Mouse (Mus musculus) brain, embryonic 18.5 days (tissue): ENCODE measurements at regions not wholly inside any gene's neighbourhood (a gene's known extent, or its start where the extent isn't known, plus 50 kb on each side); places are given as distances from the start of the nearest gene placed in this dataset.

Experiments
- DNase-seq: peaks from one replicate; pipeline ENCODE4 v3.0.0-alpha.2; 2012; ENCODE audit warnings: low read depth, low spot score

DNA sequence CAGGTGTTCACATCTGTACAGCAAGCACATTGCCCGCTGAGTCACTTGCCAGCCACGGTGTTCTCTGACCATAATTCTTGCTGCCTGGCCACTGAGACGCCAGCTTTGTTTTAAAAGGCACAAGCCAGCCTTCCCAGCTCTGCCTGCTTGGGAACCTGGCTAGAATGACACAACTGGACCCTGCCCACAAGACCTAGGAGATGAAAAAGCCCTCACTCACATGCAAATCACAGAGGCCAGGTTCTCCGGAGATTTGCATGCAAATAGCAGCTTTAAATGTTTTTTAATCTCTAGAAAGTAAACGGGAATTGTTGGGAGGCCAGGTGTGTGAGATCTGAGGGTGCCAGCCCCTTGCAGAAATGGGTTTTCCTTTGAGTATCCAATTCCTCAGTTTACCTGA is 71.9 kb downstream of the 1810010D01Rik start:
- DNase-seq = no peak

DNA sequence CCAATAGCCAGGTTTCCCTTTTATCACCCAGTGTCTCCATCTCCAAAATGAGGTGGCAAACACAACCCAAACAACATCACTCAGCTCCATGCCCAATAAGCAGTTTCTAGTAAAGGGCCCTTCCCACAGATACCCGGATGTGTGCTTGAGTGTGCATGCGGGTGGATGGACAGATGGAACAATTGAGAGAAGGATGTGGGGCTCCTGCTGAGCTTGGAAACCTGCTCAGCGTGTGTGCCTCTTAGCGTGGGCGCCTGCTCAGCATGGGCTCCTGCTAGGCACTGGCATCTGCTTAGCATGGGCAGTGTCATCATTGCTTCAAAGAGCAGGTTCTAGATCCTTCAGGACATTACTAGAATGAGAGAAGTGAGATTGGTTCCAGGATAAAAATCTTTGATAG is 75.4 kb downstream of the 1810010D01Rik start:
- no peak for DNase-seq

DNA sequence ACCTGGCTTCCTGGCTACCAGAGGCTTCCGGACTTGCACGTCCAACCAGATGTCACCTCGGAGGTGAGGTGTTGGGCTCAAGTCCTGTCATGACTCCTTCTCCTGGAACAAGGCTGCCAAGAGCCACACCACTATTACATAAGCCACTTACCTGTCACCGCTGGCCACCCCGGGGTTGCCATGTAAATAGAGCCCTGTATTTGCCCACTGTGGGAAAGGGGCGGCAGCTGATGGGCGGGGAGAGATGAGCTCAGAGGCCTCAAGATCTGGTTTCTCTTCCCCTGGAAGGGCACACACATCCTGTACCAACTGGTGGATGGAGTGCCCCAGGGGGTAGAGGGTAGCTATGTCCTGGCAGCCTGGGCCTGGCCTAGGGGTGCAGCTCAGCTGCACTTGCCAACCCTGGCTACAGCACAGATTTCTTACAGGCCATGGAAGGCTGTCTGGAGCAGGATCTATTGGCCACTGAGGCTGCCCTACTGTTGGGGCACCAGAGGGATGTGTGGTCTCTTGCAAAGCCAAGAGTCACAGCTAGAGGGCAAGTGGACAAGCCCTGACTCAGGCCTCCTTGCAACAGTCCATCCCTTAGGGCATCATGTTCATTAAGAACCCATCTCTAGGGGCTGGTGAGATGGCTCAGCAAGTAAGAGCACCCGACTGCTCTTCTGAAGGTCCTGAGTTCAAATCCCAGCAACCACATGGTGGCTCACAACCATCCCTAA is 76.3 kb downstream of the 1810010D01Rik start:
- DNase-seq = no peak

DNA sequence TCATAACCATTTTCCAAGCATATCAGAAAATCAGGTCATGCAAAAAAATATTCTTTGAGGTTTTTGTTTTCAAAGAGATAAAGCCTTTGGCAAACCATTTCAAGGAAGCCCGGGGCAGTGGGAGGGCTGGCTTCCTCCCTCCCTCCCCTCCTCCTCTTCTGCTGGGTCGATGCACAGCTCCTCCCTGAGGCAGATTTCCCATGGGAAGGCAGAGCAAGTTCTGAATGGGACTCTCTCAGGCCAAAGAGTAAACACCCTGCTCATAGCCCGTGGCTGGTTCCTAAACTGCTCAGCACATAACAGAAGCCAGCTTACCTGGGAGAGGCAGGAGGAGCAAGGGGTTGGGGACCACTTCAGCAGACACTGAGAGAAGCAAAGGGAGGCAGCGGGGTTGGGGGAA is 77.9 kb downstream of the 1810010D01Rik start:
- no peak for DNase-seq

DNA sequence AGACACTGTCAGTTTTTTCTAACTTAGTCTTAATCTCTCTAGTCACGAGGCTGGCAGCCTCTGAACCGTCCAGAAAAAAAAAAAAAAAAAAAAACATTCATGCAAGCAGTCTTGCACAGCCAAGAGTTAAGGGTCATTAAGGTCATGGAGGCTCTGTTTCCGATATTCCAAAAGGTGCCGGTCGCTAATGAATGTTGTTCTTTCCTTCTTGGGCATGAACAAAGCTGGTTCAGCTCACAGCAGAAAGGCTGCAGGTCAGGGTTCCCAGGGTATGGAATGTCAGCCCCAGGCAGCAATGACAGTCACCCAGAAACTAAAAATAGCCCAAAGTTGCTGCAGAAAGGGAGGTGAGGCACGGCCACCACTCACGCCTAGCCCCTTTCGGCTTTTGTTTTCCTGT is 80.3 kb downstream of the 1810010D01Rik start:
- no peak for DNase-seq

DNA sequence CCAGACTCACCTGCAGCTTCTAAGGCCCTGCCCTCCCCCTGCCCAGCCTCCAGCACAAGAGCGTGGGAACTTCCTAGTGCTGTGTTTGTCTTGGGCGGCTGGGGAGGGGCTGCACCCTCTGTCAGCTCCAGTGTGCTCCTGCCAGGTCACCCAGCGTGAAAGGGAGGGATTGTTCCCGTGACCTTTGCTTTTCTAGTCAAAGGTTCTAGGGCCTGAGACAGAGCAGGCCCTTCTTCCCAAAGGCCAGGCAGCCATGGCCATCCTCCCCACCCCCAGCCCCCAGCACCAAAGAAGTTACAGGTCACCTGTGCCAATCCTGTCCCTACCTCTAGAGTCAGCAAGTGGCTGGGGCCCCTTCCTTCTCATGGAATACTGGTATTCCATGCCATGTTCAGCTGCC is 80.7 kb downstream of the 1810010D01Rik start:
- DNase-seq = no peak

DNA sequence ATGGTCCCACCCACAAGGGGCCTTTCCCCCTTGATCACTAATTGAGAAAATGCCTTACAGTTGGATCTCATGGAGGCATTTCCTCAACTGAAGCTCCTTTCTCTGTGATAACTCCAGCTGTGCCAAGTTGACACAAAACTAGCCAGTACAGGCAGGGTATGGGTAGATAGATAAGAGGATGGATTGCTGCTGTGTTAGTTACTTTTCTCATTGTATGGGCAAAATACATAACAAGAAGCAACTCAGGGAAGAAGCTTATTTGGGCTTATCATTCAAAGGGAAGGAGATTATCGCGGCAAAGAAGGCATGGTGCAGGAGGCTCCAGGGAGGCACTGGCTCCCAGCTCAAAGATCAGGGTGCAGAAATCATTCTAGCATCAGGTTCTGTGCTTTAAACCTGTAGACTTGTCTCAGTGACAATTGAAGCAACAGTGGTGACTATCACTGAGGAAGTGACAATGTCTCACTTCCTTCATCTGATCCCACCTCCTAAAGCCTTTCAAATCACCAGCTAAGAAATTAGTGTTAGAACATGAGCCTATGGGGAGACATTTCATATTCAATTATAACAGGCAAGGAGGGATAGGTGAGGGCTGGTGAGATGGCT is 83.8 kb downstream of the 1810010D01Rik start:
- no peak for DNase-seq

DNA sequence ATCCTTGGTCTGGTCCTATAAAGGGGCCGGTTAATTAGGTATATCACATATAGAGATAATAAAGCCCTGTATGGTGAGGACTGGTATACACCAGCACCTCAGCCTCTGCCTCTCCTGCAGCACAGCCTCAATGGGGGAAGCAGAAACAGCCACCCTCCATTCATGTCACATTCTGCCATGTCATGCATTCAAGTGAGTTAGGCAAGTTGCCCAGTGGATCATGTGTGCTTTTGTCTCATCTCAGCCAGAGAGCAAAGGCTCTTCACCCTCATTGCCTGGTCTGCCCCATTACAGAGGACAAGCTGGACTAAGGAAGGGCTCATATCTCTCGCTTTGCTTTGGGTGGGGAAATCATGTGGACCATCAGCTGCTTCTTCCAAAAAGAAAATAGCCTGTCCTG is 85.4 kb downstream of the 1810010D01Rik start:
- DNase-seq = no peak

DNA sequence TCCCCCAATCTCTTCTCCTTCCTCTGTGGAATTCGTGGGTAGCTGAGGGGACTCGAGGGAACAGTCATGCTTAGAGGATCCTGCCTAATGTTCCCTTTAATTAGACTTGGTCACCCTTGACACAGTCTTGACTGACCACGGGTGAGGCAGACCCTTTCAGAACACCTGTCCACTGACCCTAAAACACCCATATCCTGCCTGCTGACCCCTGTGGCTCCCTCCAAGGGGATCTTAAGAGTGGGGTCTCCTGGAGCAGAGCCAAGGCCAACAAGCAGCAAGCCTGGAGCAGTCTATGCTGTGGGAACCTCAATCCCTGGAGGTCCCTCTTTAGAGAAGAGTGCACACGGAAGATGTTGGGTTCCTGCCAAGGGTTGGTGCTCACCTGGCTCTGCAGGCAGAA is 89.5 kb downstream of the 1810010D01Rik start:
- no peak for DNase-seq

DNA sequence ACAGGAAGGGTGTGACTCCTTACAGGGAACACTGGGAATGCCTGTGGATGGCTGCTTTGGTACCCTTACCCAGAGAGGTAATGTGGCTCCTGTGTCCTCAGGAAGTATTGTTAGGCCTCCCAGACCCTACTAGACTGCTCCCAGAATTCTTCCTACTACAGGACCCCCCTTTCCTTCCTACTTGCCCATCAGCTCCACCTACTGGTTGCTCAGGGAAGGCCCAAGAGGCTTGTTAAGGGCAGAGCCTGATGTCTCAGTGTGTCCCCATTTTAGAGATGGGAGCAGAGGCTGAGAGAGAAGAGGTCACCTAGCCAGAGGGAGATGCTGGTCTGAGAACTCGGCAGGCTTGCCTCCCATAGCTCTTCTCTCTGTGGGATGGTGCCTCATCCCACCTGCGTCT is 93.3 kb downstream of the 1810010D01Rik start:
- DNase-seq = no peak

DNA sequence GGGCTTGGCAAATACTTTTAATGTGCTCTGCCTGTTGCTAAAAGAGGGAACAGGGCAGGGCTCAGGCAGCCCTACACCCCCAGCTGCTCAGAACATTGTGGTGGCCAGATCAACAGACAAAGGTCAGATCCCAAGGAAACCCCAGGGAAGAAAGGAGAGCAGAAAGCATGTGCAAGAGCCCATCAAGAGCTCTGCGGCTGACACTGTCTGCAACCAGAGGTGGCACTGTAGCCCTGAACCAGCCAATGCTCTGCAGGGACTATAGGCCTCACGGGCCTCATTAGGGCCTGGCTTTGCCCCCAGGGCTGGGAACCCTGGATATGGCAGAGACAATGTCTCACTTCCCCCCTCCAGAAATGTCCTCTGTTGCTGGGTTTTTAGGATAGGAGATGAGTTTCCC is 93.8 kb downstream of the 1810010D01Rik start:
- no peak for DNase-seq

DNA sequence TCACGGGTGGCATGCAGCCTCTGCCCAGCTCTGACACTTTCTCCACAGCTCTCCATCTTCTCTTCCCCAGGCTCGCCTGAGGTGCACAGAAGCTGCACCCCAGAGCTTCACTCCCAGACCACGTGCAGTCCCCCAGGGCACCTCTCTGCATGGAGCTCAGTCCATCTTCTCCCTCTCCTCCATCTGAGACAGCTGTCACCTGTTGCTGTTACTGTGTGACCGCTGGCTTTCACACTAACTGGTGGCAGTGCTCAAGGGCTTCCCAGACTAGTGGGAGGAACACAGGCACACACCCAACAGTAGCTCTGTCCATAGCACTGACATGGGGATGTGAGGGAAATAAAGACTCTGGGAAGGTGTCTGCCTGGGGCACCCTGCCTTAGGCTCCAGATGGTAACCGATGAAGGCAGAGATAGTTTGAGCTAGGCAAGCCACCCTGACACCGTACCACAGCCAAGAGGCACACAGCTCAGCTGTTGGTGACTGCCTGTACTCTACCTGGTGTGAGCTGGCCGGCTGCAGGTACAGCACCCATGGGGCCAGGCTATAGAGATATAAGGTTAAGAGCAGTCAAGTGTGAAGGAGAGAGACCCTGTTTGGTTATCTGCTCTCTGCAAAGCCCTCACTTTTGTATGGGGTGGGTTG is 94.9 kb downstream of the 1810010D01Rik start:
- no peak for DNase-seq

DNA sequence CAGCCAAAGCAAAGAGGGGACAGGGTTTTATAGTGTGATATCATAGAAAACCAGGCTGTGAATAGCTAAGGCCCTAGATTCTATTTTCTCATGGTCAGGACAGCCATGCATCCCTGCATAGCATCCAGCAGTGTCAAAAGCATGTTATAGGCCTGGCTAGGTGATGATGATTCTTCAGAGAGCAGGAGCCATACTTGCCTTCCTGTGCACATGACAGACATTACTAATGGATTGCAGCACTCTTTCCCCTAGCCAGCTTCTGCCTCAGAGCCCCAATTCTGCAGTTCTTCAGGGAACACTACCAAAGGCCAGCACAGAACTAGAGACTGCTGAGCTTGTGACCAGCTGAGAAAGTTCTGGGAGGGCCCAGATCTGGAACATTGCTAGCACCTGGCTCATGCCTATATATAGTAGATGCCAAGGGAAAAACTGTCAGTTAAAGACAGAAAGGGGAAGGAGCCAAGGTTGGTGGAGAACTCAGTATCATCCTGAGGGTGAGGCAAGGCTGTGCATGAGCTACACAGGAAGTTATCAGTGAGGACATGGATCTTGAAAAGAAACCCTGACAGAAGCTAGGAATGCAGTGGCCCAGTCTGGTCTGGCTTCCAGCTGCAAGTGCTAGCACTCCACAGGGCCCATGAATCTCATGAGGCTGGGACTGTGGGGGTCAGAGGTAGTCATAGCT is 95.6 kb downstream of the 1810010D01Rik start:
- no peak for DNase-seq

DNA sequence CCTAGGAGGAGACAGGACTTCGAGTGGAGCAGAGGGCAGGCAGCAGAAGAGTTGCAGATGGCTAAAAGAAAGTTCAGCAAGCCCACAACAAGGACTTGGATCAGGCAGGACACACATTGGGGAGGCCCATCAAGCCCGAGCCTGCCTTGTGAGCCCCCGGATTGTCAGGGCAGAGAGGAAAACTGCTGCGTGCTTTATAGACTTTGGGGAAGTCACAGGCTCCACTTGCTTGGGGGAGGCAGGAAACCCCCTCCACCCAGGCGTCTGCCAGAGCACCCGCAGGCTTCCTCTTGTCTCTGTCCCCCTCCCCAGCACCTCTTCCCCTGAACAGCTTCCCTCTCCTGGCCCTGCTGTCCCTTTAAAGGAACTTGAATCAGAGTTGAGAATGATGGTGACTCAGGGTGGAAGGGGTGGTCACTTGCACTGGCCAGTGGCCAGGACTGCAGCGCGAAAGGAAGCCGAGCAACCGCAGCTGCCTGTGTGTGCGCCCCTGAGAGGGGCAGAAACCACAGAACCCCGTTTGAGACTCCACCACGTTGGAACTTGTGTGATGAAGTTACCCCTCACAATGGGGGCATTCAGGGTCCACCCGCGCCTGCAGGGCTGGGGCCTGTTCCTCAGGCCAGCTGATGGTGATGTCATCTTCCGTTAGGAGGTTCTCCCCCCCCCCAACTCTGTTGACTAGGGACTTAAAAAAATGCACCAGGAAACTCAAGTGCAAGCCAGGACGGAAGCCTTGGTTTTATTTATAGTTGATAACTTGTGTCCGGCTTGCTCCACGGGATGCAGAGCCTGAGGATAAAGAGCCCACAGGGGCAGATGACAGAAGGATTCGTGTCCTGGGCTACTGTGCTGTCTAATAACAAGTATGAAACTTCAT is 96.4 kb downstream of the 1810010D01Rik start:
- DNase-seq = no peak

DNA sequence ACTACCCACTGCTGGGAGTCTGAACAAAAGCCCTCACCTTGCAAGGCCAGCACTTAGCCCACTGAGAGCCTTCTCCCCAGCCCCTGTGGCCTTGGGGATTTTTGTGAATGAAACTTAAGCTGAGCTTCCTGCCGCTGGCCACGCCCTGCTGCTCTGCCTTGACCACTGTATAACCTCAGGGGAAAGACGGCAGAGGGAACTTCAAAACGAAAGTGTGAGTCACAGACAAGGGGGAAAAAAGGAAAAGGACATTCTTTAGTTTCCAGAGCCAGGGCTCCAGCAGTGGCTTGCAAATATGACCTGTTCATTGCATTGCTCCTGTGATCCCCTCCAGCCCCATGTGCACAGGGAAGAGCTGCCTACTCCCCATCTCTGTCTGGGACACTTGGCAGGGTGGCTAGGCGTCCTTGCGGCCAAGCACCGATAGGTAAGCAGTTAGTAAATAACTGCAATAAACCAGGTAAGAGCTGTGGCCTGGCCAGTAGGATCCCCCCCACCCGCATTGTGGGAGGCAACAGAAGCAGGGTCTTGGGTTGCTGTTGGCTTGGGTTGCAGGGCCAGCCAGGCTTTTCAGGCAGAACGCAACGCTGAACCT is 97.2 kb downstream of the 1810010D01Rik start:
- DNase-seq = no peak

DNA sequence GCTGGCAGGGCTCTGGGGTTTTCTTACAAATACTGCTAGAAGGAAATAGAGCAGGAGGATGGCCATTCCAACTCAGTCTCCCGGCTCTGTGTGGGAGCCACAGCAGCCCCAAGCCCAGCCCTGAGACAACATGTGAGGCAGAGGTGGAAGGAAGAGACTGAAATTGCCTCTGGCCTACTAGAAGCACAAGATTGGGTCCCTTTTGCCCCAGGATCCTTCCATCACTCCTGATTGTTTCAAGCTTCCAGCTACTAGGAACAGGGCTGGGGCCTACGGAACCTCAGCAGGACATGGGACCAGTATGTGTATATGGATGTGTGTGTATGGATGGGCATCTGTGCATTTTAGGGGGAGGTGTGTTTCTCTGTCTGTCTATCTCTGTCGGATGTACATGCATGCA is 97.9 kb downstream of the 1810010D01Rik start:
- DNase-seq = no peak

DNA sequence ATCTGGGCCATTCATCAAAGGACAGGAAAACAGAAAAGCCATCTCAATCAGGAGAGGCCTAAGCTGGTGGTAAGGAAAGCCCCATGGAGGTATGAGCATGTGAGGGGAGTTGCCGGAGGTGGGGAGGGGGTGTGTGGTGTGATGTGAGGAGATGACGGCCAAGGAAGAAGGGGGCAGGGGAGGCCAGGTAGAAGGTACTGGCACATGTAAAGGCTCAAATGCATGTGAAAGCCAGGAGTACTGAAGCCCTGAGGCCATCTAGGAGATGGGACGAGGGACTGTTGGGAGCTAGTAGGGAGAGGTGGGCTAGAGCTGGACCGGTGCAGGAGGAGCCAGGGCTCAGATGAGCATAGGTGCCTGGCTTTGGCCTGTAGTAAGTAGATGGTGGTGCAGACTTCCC is 98.4 kb downstream of the 1810010D01Rik start:
- no peak for DNase-seq

DNA sequence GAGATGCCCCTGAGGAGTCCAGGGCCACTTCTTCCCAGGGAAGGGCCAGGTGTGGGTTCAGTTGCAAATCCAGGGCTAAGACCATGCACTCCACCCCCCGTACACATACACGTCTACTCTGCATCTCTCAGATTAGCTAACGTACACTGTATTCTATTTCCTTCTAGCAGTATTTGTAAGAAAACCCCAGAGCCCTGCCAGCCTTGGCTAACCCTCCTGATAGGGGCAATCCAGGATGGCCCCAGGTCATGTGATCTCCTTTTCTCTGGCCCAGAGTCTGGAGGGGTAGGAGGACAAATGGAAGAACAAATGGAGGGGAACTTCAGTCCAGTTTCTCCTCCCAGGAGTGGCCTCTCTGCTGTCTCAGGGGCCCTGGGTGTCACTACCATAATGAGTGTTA is 98.9 kb downstream of the 1810010D01Rik start:
- no peak for DNase-seq

DNA sequence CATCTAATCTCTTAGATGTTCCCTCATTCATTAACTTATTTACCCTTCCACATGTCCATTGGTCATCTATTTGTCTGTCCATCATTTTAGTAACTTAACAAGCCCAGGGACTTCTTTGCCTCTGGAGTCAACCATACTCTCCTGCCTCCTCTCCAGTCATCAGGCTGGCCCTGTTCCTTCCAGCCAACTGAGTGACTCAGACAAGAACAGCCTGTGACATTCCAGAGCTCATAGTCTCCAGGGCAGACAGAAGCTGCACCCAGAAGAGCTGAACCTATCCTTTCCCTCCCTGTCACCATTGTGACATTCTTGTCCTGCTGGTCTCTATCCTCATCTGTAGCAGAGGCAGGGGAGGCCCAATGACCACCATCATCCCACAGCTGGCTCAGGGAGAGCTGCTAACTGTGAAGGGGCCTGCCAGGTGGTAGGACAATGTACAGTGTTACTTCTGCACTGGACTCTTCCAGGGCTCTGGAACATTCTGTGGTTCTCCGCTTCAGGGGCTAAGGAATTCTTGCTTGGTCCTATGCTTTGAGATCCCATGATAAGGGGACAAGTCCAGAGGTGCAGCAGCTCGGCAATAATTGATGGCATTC is 100.2 kb downstream of the 1810010D01Rik start:
- no peak for DNase-seq

DNA sequence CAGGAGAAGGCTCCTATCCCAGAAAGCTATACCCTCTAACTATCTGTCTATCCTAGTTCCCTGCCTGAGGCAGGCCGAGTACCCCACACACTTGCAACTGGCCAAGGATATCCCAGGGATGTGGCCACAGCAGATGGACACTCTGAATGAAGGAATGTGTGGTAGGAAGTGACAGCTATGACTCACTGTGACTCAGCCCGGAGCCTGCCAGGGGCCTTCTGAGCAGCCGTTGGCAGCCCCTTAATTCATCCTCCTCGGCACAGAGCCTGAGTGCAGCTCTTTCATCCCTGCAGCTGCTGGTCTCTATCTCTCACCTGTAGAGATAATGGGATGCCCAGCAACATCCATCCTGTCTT is 101.4 kb downstream of the 1810010D01Rik start:
- DNase-seq = no peak
